Mouse (Mus musculus) layer of hippocampus, adult 2 months (tissue): ENCODE measurements around the gene Bub1. TPM values are rescaled to one million over a fixed set of nuclear protein-coding genes. Genes with fewer than 3 reads are reported as not detected.
A peak's percentile ranks its signal among the peaks of the same experiment; 100 is the strongest.

Experiments used
- DNase-seq, 2 experiments: peaks; one replicate each; pipeline ENCODE4 v3.0.0; 2022; ENCODE audit warnings: low spot score in 2 of 2
- H3K27ac ChIP-seq: fragments of 200-600 bp; 2 replicates; pipeline ENCODE4 v1.8.1; 2022
- H3K4me3 ChIP-seq: fragments of 200-600 bp; 2 replicates; pipeline ENCODE4 v1.8.1; 2022; ENCODE audit warnings: mild to moderate bottlenecking
- CTCF ChIP-seq: fragments of 200-600 bp; conservative IDR thresholded peaks from 2 replicates; pipeline ENCODE4 v1.8.1; 2022; ENCODE audit warnings: antibody characterized with exemption, mild to moderate bottlenecking, moderate library complexity
- total RNA-seq, 2 experiments: library from RNA; stranded (reverse); gene quantifications; 2 replicates each; pipeline ENCODE4 v1.2.3; 2021

Bub1 gene
- total RNA-seq, 2 experiments from 2014 or later, result 0.25 to 0.77 TPM

DNA sequence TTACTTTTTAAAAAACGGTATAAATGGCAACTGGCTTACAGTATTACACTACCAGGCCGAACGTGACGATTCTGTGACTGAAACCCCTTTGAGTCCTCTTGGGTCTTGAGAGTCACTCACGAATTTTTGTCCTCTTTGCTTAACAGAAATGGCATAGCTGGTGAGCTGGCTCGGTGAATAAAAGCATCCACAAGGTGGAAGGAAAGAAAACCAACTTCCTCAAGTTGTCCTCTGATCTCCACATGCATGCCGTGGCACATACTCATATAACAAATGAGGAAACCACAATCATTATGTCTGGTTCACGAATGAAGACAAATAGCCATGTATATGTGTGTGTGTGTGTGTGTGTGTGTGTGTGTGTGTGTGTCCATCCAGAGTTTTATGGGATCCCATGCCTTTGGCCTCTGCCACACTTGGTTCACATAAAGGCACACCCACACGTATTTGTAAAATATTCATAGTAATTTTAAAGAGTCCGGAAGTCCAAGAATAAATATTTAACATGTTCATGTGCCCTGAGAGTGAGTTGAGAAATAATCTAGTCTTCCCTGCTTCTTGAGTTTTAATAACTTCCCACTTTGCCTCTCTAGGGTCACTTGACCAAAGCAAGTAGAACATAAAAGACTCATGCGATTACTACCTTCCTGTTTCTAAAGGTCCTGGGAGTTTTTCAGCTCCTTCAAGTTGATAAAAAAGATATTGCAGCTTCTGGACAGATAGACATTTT, 603 bp upstream of the Bub1 start:
- Histone ChIP-seq H3K4me3 (peak overlapping the region; percentile 69), H3K27ac (no peak overlapping the region)
- no peak for TF ChIP-seq CTCF
- DNase-seq, result no peak

GRCm38 (mm10) chr2:127791919-127792603, 39.6 kb downstream of the Bub1 start, which contains the start of gene Mtln:
Gene Mtln (minus strand): TSS chr2:127792488.
- DNase-seq, result peak; percentile 89 to 91
- Histone ChIP-seq H3K4me3 (peak within 1 kb of the TSS; percentile 73), H3K27ac (peak within 1 kb of the TSS; percentile 93)
- no peak for TF ChIP-seq CTCF

DNA sequence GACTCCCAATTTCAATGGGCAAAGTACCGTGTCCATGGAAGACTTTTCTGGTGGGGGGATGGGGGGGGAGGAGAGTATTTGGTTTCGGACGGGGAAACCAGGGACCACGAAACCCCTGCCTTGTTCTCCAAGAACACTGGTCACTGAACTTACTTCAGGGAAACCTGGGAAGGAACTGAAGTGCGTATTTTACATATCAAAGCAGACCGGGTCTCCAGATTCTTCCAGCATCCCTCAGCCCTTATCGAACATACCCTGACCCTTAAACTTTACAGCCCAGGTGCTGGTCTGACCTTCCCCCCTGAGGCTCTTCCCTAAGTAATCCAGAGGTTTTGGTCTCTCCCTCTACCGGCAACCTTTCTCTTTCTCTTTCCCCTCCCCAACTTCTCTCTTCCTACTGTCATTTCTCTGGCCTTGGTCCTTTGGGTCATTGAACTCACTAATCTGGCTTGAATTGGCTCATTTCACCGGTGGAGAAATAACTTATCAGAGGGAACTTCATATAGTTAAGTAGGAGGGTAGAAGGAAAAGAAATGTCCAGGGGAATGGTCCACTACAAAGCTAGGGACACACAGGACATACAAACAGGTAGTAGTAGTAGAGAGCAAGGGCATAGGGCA, 41.9 kb downstream of the Bub1 start:
- H3K4me3 ChIP-seq, result no peak overlapping the region; the same call in 1 of the 2 replicates
- DNase-seq, result no peak
- H3K27ac ChIP-seq, result no peak overlapping the region; the same call in 1 of the 2 replicates
- TF ChIP-seq CTCF, result no peak

DNA sequence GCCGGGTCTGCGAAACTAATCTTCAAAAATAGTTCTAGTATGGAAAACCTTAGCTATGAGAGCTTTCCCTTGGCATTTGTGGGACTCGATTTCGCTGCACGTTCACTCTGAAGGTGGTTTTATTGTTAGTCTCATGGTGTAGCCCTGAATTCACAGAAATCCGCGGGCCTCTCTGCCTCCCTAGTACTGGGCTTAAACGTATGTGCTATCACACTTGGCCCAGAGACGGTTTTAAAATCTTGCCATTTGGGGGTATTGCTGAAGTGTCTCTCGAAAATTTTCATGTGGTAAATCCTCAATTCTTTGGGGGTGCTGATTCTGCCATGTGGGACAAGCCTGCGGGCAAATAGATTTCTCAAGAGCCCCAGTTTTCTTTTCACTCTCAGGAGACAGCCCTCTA, 42.5 kb downstream of the Bub1 start:
- no peak for DNase-seq
- no peak for TF ChIP-seq CTCF
- Histone ChIP-seq H3K4me3 (peak overlapping the region; percentile 90), H3K27ac (peak overlapping the region; percentile 88)

GRCm38 (mm10) chr2:127788440-127789116, 43.1 kb downstream of the Bub1 start, which contains the start of gene Nphp1:
Gene Nphp1 (minus strand): TSS chr2:127788897.
- DNase-seq, result peak; percentile 86 to 88
- H3K27ac ChIP-seq, result peak within 1 kb of the TSS; percentile 88
- 0 out of 2 replicates have a peak, but pooled peaks have one; percentile 9 for TF ChIP-seq CTCF
- peak within 1 kb of the TSS; percentile 90 for H3K4me3 ChIP-seq

DNA sequence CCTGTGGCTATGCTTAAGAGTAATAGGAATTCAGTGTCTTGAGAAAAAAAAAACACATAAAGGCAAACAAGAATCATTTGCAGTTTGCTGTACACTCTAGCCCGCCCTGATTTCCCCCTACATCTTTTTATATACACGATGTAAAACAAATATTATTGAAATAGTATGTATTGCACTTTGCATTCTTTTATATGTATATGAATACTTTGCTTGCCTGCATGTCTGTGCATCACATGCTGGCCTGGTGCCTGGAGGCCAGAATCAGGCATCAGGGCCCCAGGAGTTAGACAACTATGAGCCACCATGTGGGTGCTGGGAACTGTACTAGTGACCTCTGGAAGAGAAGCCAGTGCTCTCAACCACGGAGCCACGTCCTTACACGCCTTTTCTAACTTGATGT, 44.4 kb downstream of the Bub1 start:
- no peak for TF ChIP-seq CTCF
- Histone ChIP-seq H3K27ac (no peak overlapping the region), H3K4me3 (no peak overlapping the region)
- no peak for DNase-seq

DNA sequence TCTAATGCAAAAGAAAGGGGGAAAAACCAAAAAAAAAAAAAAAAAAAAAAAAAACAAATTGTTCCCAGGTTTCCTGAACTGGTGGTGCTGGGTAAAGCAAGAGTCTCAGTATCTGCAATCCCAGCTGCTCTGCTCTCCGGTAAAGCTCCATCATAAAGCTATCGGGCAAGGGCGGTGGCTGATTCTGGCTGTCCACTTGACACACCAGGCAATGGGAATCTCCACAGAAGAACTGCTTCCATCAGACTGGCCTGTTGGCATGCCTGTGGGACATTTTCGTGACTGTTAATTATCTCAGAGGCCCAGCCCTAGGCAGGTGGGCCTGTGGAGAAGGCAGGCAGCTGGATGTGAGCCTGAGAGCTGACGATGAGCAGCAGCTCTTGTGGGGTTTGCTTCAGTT, 53.2 kb downstream of the Bub1 start:
- no peak for DNase-seq
- Histone ChIP-seq H3K4me3 (no peak overlapping the region), H3K27ac (no peak overlapping the region)
- no peak for TF ChIP-seq CTCF

DNA sequence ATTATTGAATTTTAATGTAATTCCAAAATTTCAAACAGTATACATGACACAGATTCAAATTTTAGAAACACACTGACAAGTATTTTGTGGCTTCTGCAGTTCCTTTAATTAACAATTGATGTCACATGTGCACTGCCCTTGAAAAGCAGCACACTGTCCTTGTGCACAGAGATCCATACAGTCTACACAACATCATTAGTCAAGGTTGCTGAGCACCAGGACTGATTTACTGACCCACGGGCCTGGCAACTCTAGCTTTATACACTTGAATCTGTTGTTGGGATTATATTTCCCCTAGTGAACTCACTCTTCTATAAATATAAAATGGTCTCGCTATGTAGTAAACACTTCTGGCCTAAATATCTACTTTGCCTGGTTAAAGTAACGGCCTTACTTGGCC, 56.7 kb downstream of the Bub1 start:
- no peak for TF ChIP-seq CTCF
- H3K27ac ChIP-seq, result peak overlapping the region; percentile 53; the same call in 1 of the 2 replicates
- no peak for DNase-seq
- H3K4me3 ChIP-seq, result no peak overlapping the region

DNA sequence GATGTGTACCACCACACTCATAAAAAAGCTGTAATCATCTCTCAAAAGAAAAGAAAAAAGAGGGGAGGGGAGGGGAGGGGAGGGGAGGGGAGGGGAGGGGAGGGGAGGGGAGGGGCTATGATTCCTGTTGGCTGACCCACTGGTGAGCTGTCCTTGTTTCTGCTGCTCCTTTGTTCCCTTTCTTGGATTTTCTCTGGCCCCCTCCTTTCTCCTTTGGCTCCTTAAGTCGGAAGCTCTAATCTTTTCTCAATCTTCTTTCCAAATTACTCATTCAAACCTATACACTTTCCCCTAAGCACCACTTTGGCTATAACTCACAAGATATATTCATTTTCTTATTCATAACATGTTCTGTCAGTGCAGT, 57.1 kb downstream of the Bub1 start:
- no peak for DNase-seq
- no peak overlapping the region for H3K4me3 ChIP-seq
- peak overlapping the region; percentile 79; the same call in 1 of the 2 replicates for H3K27ac ChIP-seq
- TF ChIP-seq CTCF, result no peak

DNA sequence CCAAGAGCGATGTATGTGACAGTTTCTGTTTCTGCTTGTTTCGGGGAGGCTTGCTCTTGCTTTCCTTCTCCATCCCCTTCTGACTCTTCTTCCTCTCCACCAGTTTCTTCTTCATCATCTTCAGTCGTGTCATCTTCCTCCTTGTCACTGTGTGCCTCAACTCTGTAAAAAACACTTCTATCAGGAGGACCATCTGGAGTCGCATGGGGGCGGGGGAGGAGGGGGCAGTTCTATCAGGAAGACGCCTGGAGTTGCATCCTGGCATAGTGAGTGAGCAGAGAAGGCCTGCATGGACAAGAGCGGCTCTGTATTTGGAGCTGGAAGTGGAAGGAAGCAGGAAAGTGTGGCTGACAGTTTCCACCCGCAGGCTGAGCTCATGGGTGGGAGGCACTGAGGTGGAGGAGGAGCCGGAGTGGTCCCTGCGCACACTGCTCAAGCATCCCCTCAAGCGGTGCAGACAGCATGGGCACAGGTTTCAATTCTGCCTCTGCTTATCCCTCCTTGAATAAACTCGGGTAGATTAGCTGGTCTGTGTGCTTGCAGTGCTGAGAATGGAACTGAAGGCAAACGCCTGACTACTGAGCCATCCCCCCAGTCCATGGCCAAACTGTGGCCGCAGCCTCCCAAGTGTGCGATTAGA, 57.6 kb downstream of the Bub1 start:
- no peak for TF ChIP-seq CTCF
- H3K4me3 ChIP-seq, result no peak overlapping the region; the same call in 1 of the 2 replicates
- DNase-seq, result peak in 1 of 2 experiments; percentile 23
- H3K27ac ChIP-seq, result peak overlapping the region; percentile 79

DNA sequence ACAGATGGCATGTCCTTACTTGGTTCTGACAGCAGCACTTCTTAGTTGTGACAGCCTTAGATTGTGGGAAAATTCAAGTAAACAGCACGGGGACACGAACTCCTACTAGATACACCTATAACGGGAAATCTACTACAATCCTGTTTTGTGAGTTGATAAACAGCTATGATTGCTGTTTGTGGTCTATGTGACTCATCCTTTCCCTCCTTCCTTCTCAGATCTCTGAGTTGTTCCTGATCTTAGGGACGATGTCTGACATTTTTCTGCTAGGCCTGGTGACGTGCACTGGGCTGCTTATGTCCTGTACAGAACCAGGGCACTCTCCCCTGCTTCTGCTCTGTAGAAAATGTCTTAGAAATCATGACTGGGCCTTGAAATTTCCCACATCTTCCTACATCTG, 70.1 kb downstream of the Bub1 start:
- Histone ChIP-seq H3K4me3 (no peak overlapping the region), H3K27ac (no peak overlapping the region)
- no peak for DNase-seq
- no peak for TF ChIP-seq CTCF

- no peak for DNase-seq
- H3K4me3 ChIP-seq, result no peak overlapping the region
- no peak overlapping the region for H3K27ac ChIP-seq
- no peak for TF ChIP-seq CTCF
These were observed 71.2 kb downstream of the Bub1 start for GRCm38 (mm10) chr2:127760429-127761000.
